Mouse (Mus musculus) erythroblast, adult 5-6 weeks (primary cell): ENCODE data around the gene Vti1a. TPM values are rescaled to one million over a fixed set of nuclear protein-coding genes. Genes with fewer than 3 reads are reported as not detected.
A peak's percentile ranks its signal among the peaks of the same experiment; 100 is the strongest.

ENCODE experiments used
- ATAC-seq: replicated peaks from 2 replicates; pipeline ENCODE4 v1.8.0; 2016; ENCODE audit warnings: moderate number of reproducible peaks, mild to moderate bottlenecking, moderate TSS enrichment, inconsistent platforms; ENCODE audit not compliant: poor library complexity, low FRiP score, severe bottlenecking
- total RNA-seq, 2 experiments: library from RNA; stranded (forward) in 1 of 2; stranded (reverse) in 1 of 2; fragments of 150-400 nt in 1 of 2; fragments of 200-764, 138-1000 nt in 1 of 2; gene quantifications; 2 replicates each; pipeline versions ENCODE4 v1.2.3 to v1.2.4; 2015 to 2017; ENCODE audit warnings: low replicate concordance in 2 of 2

The Vti1a gene
- total RNA-seq, 2 experiments from 2014 or later, result 16.9 to 18.0 TPM

- no peak for ATAC-seq
Observed at GRCm38 (mm10) chr19:55501985-55502384, 185.9 kb downstream of the Vti1a start.

DNA sequence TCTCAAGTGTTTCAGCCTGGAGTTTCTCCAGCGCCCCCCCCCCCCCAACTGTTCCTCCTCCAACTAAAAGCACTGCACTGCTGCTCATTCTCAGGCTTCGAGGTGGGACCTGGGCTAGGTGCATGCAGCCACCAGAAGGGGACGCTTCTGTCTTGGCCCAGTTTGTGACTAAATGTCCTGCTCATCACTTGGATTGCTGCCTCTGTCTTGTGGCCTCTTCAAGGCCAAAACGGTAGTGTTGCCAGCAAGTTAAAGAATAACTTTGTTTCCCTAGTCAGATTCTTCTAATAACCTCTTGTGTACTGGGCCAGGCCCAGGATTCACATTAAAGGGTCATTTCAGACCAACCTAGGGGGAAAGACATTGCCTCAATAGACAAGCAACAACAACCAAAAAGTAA, 187.7 kb downstream of the Vti1a start:
- ATAC-seq, result no peak

- ATAC-seq, result no peak
Observed at GRCm38 (mm10) chr19:55507748-55508147, 191.7 kb downstream of the Vti1a start.

GRCm38 (mm10) chr19:55508239-55508638, 192.1 kb downstream of the Vti1a start:
- ATAC-seq, result no peak

DNA sequence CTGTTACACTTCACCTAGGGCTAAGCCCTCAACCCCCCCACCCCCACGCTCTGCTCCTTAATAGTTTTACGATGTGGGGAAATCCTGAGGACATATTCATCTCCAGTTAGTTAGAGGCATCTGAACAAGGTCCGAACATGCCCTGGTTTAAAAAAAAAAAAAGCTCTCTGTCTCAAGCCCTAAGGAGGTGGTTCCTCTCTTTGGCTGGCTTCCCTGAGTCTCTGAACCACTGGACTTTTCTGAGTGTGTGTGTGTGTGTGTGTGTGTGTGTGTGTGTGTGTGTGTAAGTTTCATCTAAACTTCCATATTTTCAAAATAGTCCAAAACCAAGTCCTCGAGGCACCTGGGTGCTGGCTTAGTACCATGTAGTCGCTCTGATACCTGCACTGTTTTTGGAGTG, 192.9 kb downstream of the Vti1a start:
- ATAC-seq, result no peak

DNA sequence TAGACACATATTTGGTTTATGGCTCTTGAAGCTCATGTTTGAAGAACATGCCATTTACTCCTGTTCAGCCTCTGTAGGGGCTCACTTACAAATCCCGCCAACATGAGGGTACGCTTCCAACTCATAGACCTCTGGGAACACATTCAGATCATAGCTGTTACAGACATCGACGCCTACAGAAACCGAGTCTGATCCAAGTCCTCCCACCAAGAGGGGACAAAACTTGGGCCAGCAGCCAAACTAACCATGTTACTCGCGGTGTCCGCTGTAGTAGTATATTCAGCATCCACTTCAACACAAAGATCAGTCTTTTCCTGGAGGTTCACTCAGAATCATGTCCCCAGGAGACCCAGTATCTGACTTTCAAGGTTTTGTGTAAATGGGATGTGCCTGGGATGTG, 193.5 kb downstream of the Vti1a start:
- no peak for ATAC-seq

- ATAC-seq, result no peak
Observed at GRCm38 (mm10) chr19:55513941-55514340, 197.8 kb downstream of the Vti1a start.

- ATAC-seq, result no peak
Observed at GRCm38 (mm10) chr19:55520236-55520635, 204.1 kb downstream of the Vti1a start.

DNA sequence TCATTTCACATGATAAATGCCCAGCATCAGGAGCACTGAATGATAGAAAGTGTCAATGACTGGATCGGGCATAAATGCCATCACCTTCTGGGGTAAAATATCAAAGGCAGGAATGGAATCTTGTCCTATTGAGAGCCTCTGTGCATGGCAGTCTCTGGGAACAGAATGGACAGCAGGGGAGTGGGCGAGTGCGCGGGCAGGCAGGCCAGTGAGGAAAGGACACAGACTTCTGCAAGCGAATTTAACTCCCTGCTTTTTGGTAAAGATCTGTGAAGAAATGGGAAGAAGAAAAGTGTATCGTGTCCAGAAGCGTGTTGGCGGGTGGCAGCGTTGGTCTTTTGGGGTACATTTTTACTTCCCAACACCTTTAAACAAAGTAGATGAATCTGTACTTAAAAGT, 207.2 kb downstream of the Vti1a start:
- ATAC-seq, result no peak

- no peak for ATAC-seq
Observed at GRCm38 (mm10) chr19:55524385-55524784, 208.3 kb downstream of the Vti1a start.

DNA sequence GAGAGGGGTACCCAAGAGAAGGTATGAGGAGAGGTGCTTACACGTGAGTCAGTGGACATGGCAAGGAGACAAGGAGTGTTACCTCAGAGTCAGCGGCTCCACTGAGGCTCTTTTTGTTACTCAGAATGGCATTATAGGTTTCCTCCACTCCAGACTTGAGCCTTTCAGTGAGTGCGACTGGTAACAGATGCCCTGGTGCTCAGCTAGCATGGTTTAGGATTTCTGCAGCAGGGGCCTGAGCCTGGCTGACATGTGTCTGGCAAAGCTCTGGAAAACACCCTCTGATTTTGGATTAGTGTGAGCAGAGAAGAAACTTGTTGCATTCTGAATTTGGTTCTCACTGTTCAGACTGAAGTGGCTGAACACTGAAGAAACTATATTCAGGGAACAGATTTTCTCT, 209.0 kb downstream of the Vti1a start:
- no peak for ATAC-seq

DNA sequence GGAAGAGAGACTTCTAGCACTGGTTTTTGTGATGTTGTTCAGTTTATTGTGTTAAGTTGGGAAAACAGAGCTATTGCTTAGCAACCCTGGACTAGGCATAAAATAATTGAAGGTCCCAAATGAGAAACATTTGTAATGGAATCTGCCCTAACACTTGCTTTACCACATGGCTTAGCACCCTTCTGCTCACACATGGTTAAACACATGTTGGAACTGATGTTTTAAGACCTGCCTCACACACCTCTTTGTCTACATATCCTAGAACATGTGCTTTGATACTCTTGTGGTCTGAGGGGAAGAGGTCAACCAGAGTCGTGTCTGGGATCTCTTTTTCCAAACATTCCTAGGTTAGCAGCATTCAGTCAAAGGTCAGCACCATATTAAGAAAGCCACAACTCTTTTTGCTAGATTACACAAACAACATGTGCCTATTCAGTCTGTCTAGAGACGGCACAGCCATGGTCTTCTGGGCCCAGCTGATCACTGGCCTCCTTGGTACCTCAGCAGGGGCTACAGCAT, 210.7 kb downstream of the Vti1a start:
- no peak for ATAC-seq

DNA sequence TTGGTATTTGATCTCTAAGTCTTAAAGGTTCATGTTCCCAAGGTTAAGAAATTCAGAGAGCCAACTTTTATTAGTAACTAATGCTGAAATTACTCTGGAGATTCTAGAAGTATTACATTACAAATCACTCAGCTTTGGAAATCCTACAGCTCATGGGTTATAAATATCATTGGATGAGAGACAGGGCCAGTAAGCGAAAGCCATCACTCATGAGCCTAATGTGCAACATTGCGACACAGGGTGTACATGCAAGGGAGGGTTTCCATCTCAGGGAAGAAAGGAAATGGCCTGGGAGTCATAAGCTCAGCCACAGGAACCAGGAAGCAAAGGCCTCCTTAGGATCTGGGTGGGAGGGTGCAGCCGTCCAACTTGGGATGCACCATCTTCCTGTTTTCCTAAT, 213.9 kb downstream of the Vti1a start:
- no peak for ATAC-seq

GRCm38 (mm10) chr19:55532681-55533080, 216.6 kb downstream of the Vti1a start:
- no peak for ATAC-seq

DNA sequence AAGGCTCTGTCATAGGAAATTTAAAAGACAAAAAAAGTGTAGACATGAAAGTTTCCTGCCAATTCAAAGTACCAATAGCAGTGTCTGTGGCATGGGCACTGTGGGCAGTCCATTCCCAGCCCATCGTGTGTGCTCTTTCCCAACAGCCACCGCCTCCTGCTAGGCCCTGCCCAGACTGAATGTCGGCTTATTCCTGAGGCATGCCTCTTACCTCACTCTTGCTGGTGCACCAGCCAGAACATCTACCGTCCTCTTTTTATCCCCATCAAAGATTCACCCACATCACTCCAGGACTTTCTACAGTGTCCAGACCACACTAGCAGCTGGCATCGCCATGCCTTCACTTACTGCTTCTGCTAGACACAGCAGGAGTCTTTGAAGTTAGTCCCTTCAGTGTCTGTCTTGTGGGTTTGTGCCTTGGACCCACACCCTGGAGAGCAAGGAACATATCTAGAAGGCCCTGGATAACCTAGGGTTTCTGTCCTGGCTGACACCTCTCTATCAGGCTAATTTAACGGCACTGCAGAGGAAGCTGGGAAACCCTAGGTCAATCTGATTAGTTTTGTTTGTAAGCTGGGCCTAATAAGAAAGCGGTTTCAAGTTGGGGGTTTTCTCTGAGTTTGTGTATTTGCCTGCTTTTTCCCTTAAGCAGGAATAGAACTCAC, 220.3 kb downstream of the Vti1a start:
- ATAC-seq, result no peak

- no peak for ATAC-seq
Observed at GRCm38 (mm10) chr19:55537691-55538090, 221.6 kb downstream of the Vti1a start.

- ATAC-seq, result no peak
Observed at GRCm38 (mm10) chr19:55541641-55542040, 225.5 kb downstream of the Vti1a start.

DNA sequence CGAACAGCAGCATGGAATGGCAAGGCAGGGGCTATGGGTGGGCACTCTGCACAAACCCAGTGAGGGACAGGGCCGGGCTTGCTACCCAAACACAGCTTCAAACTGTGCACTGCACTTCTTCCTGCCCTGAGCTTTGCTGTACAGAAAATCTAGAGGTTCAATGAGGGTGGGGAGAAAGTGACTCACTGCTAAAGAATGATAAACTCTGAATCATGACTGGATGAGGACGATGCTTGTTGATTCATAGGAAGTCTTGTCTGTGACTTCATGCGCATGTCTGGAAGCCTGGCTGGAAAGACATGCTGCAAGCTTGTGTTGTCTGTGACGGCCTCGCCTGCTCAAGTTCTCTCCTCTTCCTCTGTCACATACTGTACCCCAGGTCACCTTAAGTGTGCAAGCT, 226.4 kb downstream of the Vti1a start:
- no peak for ATAC-seq

GRCm38 (mm10) chr19:55543188-55543587, 227.1 kb downstream of the Vti1a start:
- ATAC-seq, result no peak

- ATAC-seq, result no peak
Observed at GRCm38 (mm10) chr19:55544498-55544897, 228.4 kb downstream of the Vti1a start.

DNA sequence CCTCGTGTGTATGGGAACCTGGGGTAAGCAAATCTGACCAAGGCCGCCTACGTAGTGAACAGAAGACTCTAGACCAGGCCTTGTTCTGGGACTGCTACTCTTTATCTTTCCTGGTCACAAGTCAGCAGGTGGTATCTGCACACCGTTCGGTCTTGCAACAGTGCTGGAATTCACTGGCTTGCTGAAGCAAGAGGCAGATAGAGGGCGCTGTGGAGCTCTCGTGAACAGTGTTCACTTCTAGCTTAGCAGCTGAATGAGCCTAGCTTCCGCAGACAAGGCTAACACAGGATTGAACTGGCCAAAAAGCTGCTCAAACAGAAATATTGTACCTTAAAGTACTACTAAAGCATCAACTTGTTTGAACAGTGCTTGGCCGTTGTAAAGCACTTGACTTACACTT, 229.4 kb downstream of the Vti1a start:
- peak; percentile 56 for ATAC-seq

GRCm38 (mm10) chr19:55546009-55546528, 230.0 kb downstream of the Vti1a start:
- ATAC-seq, result 0 out of 2 replicates have a peak, but pooled peaks have one; percentile 17
